Mouse (Mus musculus): ENCODE data around the gene Rtp4.

DNA sequence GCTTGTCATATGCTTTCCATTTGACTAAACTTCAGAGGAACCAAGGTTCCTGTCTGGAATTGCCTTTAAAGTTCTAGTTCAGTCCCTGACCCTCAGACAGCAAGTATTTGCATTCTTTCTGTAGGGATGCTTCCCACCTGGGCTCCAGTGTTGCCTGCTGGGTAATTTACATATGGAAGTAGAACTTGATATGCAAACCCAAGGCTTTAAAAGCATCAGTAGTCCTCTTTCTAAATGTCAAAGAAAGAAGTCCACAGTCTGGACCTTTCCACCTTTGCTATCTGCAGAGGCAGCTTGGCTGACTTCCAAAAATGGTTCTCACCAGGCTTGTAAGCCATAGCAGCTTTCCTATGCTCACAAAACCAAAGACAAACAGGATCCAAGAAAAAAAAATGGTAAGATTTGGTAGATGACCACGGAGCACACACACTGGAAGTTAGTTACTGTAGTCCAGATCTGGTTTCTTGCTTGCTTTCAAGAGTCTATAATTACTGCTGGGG is 87.9 kb downstream of the Rtp4 start:
- TF ChIP-seq POLR2A (IDR thresholded peaks at IDR 0.05; ENCODE audit: borderline replicate concordance, low read depth, low read length): no peak
- no peak for TF ChIP-seq CTCF (IDR thresholded peaks at IDR 0.05; ENCODE audit: low read depth, low read length)
